Mouse (Mus musculus) layer of hippocampus, postnatal 10 days (tissue): ENCODE data around the gene Clns1a. TPM values are rescaled to one million over a fixed set of nuclear protein-coding genes. Genes with fewer than 3 reads are reported as not detected.

Experiments
- DNase-seq, 2 experiments: peaks; one replicate each; pipeline ENCODE4 v3.0.0; 2021; ENCODE audit warnings: low spot score in 2 of 2
- long read RNA-seq: library from polyadenylated mRNA; stranded (forward); transcript quantifications from one replicate; pipeline ENCODE4 v2.0.0, GENCODE M21; 2023
- total RNA-seq, 2 experiments: library from RNA; stranded (reverse); gene quantifications; 2 replicates each; pipeline ENCODE4 v1.2.3; 2021

The Clns1a gene
- 10 to 100 TPM; 68.7 to 74.9 TPM for total RNA-seq
- long read RNA-seq, transcript Clns1a-203 (1 exons, 3,002 nt) = minor isoform, 17 of 125 reads
- long read RNA-seq, transcript Clns1a-201 (7 exons, 1,504 nt) = major isoform, 105 of 125 reads
- long read RNA-seq, partial matches to known transcripts = 0 of 125 reads
- long read RNA-seq, other reads (novel, unspliced or antisense) = 3 of 125 reads

GRCm38 (mm10) chr7:97696506-97697254 is at the start of gene Clns1a:
Clns1a (plus strand) TSS chr7:97696634.
- peak; percentile 95 to 97 for DNase-seq

DNA sequence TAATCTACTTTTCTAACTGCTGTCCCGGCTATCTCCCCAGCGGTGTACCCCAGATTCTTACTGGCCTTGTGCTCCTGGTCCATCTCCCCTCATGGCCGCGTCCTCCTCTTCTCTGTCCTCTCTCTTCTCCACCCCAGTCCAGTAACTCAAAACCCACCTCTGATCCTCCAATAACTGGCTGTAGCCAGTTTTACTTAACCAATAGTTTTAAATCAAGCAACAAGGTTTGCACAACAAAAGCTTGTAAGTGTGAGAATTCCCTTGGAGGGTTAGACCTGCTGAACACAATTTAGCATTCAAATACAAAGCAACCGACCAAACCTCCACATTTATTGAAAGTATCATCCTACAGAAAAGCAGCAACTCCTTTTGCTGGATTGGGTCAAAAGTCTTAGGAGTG is 48.8 kb upstream of the Clns1a start:
- DNase-seq = no peak

DNA sequence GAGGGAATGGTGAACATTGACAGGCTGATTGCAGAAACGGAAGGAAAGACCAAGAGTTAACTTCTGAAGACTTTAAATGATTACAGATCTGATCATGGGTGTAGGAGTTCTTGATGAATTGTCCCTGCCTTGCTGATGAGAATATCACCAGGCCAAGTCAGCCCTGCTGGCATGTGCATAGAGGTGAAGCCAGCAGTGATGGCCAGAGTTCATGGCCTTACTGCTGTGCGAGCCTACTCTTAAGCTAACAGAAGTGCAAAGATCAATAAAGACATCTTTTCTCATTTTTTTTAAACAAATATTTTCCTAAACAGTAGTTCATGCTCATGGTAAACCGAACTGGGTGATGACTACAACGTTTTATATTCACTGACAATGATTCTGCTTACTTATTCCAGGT is 45.7 kb upstream of the Clns1a start:
- DNase-seq = no peak

- DNase-seq = no peak
These were observed 40.3 kb upstream of the Clns1a start for GRCm38 (mm10) chr7:97656144-97656543.

DNA sequence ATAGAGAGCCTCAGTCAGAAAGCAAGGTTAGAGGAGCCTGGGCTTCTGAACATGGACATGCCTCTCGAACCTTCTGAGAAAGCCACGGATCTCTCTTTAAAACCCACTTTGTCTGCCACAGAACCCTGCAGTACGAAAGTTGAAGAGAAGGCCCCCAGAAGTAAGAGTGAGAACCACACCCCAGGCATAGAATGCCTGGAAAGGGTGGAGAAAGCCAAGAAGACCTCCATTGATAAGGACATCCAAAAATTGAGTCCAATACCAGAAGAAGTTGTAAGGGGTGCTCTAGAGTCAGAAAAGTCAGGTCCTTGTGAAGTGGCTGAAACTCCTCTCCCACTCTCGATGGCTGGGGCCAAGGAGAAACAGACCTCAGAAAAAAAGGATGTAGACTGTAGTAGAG is 34.8 kb upstream of the Clns1a start:
- DNase-seq = no peak

DNA sequence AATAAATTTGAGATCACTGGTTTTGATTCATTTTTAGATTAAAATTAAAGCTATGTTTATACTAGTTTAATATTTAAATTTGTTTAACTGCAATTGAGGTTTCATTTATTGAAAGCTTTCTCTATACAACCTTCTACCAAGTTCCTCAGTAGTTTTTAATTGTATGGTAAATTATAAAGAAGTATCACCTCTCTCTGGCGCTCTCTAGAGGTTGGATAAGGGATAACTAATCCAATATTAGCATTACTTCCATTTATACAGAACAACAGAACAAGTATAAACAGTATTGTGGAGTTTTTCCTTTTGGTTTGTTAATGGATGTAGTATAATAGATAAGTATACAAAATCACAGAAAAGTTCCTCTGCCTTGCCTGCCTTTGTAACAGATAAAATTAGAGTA is 17.2 kb upstream of the Clns1a start:
- DNase-seq = no peak

DNA sequence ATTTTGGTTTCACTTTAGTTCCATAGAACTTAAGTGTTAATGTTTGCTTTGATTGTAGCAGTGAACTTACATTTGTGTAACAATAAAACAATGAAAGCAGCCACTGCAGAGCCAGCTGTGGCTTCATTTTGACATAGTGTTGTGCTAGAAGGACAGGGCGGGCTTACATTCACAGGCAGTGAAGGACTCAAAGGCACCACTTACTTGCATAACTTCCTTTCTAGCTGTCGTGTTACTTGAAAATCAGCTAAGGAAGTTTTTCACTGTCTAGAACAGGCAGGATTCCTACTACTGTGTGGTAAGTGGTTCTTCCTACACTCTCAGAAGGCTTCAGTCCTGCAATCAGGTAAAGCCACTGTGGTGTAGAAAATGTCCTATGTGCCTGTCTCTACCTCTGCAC is 8.6 kb upstream of the Clns1a start:
- no peak for DNase-seq

GRCm38 (mm10) chr7:97695441-97695840 is 993 bp upstream of the Clns1a start:
- no peak for DNase-seq

DNA sequence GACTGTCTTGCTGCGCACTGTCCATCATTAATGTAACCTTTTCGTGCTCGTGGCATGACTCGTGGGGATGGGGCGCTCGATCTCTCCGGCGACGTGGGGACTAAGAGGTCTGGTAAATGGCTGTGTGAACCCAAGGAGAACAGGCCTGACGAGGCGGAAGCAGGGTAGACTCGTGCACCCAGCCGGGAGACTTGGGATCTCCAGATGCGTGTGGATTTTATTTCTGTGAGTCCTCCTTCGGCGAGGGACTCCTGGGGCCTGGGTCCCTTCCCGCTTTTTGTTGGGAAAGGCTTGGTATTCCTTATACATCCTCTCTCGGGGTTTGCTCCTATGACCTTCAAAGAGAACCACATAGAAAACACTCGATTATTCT is 315 bp upstream of the Clns1a start:
- no peak for DNase-seq

- DNase-seq = no peak
These were observed 3.7 kb downstream of the Clns1a start for GRCm38 (mm10) chr7:97700173-97700572.

GRCm38 (mm10) chr7:97701106-97701505 is 4.7 kb downstream of the Clns1a start:
- no peak for DNase-seq

DNA sequence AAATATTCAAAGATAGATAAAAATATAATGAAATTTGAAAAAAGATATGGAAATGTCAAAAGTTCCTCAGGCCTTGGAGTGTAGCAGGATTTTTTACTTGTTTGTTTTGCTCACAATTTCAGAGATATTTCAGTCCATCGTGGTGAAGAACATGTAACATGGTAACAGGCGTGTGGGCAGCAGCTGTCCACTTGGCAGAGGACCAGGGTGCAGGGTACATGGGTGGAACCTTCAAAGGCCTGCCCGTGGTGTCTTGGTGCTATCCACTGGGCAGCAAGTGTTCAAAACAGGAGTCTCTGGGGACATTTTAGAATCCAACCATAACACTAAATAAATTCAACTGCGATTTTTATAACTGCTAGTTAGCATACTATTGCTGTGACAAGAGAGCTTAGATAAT is 10.7 kb downstream of the Clns1a start:
- no peak for DNase-seq

DNA sequence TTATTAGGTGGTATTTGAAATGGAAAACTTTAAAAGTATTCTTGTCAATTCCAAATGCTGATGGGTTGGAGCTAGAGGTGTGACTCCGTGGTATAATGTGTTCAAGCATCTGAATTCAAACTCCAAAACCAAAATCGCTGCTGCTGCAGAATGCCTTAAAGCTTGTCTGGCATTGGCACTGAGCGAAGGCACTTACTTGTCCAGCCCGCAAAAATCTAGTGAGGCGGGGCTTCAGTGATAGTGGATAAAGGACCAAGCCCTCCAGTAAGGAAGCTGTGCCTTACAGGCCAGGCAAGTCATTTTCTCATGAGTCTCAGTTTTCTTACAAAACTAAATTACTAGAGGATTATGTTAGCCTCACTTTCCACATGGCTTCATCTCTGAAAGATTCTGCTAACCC is 11.4 kb downstream of the Clns1a start:
- DNase-seq = no peak

DNA sequence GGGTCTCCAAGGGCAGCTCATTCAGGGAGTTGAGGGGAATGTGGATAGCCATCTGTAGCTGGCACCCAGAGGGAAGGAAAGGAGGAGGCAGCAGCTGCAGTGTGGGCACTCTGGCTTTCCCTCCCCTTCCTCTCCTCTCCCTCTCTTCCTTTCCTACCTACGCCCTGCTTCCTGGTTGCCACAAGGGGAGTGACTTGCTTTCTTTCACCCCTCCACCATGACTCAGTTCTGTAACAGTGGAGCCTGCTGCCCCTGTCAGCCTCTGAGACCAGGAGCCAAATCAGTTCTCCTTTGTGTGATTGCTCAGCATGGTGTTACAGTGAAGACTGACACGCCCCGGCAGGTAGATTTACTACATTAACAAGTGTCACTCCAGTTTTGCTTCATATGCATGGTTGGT is 12.8 kb downstream of the Clns1a start:
- no peak for DNase-seq

GRCm38 (mm10) chr7:97714651-97715050 is 18.2 kb downstream of the Clns1a start:
- no peak for DNase-seq

DNA sequence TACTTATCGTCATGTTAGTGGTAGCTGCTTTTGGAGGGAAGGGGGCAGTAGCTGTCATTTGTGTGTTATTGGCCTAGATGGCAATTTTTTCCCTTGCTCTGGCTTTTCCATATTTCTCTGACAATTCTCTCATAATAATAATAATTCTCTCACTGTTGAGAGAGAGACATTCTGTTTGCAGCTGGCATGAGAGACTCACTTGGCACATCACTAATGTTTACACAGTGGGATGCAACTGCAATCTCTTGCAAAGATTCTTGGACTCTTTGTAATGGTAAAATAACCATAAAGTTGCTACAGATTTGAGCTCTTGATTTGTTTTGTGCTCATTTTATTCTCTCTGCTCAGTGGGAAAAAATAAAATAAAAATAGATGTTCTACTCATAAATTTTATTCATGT is 20.9 kb downstream of the Clns1a start:
- no peak for DNase-seq

DNA sequence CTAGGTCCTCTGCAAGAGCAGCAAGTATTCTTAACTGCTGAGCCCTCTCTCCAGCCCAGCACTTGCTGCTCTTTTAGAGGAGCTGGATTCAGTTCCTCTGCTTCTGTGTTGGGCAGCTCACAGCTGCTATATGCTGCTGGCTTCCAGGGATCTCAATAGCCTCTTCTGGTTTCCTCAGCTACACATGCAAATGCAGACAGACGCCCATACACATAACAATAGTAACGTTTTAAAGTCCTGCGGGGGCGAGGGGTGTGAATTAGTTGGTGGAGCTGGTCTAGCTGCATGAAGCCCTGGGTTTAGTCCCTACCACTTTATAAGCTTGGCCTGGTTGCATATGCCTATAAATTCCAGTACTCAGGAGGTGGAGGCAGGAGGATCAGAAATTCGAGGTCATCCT is 22.6 kb downstream of the Clns1a start:
- no peak for DNase-seq

GRCm38 (mm10) chr7:97720109-97720508 is 23.7 kb downstream of the Clns1a start:
- DNase-seq = no peak

DNA sequence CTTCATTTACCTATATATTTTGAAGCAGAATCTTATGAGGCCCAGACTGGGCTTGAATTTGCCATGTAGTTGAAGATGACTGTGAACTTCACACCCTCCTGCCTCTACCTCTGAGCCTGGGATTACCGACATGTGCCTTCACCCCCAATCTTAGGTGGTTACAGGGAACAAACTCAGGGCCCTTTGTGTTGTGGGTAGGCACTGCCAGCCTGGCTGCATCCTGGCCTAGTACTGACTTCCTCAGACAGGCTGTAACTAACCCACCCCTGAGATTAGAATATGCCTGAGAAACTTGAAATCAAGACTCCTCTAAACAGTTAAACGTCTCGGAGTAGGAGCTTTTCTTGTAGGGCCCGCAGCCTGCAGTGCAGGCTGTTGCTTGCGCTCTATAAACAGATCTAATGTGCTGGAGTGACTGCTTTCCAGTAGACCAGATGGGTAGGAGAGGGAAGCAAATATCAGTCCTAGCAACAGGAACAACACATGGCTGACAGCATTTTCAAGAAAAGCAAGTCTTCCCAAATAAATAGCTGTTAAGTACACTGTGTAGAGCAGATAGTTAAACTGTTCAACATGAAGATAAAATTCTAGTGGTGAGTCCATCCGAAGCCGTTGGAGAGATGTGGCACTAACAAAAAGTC is 26.0 kb downstream of the Clns1a start:
- no peak for DNase-seq

GRCm38 (mm10) chr7:97723646-97724538 is 27.5 kb downstream of the Clns1a start:
- no peak for DNase-seq

- no peak for DNase-seq
These were observed 29.0 kb downstream of the Clns1a start for GRCm38 (mm10) chr7:97725401-97725800.

GRCm38 (mm10) chr7:97726080-97726479 is 29.6 kb downstream of the Clns1a start:
- DNase-seq = no peak
